Mouse (Mus musculus) embryo, embryonic 9.5 days (tissue): ENCODE measurements around the gene Bcas3.

ENCODE experiments used
- DNase-seq: peaks from one replicate; pipeline ENCODE4 v3.0.0-alpha.2; 2017; ENCODE audit errors: extremely low spot score

Gene Bcas3

GRCm38 (mm10) chr11:85841211-85841681 lies 488.3 kb downstream of the Bcas3 start:
- DNase-seq: peak; percentile 37

- peak; percentile 83 for DNase-seq
Measured at GRCm38 (mm10) chr11:85841980-85842379, 489.0 kb downstream of the Bcas3 start.

GRCm38 (mm10) chr11:85842596-85843346 lies 489.8 kb downstream of the Bcas3 start:
- peak; percentile 39 for DNase-seq

- peak; percentile 88 for DNase-seq
Measured at GRCm38 (mm10) chr11:85843347-85843692, 490.4 kb downstream of the Bcas3 start.

DNA sequence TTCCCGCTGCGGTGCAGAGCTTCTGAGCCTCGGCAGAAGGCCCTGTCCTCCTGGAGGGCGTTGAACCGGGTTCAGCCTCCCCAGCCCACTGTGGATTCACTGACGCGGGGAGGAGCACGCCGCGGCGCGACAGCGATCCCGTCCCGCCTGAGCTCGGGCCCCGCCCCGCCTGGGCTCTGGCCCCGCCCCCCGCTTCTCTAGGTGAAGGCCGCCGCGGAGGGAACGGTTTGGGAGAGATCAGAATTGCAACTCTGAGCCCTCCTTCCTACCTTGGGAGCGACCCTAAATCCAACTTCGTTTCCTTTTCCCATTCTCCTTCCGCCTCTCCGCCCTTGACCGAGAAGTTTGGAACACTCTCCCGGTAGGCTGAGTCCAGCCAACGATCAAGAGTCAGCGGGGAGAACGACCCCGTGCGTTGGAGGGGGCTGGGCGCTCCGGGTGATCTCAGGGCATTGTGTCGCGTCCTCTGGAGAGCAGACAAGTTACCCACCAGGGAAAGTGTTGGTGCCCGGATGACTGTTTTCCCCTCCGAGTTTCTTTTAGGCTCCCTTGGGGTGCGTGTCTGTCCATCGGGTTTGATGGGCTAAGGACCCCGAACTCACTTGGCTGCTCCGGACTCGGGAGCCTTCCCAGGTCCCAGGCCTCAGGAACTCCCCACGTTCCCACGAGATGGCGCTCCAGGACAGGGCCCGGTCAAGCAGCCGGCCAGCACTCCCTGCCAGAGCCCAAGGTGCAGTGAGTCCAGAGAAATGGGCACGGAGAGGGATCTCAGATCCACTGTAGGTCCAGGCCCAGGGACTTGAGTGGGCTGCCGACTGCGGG lies 491.4 kb downstream of the Bcas3 start:
- DNase-seq: peak; percentile 93

GRCm38 (mm10) chr11:85844971-85845370 lies 492.0 kb downstream of the Bcas3 start:
- DNase-seq: no peak

DNA sequence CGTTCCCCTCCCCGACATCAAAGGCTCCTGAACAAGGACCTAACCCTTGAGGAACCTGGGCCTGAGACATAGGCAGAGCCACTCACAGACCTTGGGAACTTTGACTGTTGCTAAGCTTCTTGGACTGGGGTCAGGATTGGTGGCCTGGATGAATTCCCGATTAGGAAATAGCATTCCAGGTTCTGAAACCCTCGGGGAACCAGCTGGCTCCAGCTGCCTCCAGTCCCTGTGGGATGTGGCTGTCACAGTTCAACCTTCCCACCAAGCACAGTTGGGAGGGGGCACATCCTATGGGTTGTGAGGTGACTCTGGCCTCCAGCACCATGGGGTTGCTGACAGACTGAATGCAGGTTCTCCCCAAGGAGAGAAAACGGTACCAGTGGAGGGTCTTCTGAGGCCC lies 493.0 kb downstream of the Bcas3 start:
- no peak for DNase-seq

DNA sequence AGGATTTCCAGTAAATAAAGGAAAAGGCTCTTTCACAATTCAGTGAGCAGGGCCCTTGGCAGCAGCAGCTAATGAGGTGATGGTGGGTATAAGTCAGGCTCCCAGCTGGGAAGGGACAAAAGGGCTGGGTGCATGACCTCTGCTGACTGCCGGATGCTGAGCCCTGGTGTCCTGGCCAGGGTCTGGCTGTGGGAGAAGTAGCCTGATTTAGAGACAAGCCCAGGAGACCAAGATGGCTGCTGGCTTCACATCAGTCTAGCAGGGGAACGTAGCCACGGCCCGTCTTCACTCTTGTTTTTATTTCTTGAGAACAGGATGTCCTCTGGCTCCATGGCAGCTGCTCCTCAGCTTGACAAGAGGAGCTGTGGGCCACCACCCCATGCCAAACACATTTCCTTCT lies 493.5 kb downstream of the Bcas3 start:
- DNase-seq: no peak

DNA sequence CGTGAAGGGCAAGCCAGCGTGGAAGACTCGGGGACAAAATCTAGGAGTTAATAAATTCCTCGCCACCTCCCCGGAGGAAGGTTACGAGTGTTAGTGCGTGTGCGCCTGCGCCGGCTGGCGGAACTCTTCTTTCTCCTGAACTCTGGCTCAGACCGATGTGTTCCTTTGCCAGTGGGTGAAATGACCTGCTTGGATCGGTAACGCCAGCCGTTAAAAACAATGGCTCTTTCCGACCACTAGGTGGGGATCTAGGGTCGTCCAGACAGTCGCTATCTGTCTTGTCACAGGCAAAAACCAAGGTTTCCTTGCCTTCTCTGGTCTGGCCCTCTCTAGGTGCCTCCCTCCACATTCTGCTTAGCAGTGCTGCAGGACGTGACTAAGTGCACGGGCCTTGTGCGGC lies 496.1 kb downstream of the Bcas3 start:
- peak; percentile 81 for DNase-seq

DNA sequence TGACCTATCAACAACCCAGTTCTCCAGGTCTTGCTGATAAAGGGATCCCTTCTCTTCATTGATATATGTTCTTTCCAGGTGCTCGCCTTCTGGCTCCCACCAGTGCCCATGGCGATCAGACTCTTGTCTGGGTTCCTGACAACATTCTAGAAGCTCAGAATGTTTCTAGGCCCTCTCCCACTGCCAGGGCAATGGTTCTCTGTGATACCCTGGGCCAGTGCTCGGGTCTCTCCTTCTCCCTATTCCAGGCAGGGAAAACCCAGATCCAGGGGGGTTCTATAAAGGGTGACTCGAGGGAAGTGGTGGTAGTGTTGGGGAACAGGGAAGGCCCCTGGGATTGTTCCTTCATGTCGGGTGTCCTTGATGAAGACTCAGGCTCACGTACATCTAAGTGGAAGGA lies 497.3 kb downstream of the Bcas3 start, which contains the start of gene Gm11444:
Gene Gm11444, minus strand, starts transcription at position 101 of the 400 bp plus-strand sequence.
- no peak for DNase-seq

DNA sequence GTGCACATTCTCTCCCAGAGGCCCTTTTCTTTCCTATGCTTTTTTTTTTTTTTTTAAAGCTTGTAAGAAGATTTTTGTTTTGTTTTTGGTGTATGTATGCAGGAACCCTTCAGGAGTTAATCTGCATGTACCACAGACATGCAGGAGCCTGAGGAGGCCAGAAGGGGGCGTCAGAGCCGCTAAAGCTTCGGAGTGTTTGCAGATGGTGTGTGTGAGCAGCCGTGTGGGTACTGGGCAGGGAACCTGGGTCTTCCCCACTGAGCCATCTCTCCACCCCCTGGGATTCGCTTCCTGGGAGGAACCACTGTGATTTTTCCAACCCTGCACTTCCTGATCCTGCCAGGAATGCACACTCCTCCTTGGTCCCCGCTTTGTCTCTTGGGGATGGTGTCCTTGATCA lies 497.8 kb downstream of the Bcas3 start:
- DNase-seq: no peak

GRCm38 (mm10) chr11:85857997-85858698 lies 505.2 kb downstream of the Bcas3 start:
- DNase-seq: peak; percentile 37

- DNase-seq: no peak
Measured at GRCm38 (mm10) chr11:85864363-85864762, 511.4 kb downstream of the Bcas3 start.
